Mouse (Mus musculus): Measurements from ENCODE around the gene Pvalb.

DNA sequence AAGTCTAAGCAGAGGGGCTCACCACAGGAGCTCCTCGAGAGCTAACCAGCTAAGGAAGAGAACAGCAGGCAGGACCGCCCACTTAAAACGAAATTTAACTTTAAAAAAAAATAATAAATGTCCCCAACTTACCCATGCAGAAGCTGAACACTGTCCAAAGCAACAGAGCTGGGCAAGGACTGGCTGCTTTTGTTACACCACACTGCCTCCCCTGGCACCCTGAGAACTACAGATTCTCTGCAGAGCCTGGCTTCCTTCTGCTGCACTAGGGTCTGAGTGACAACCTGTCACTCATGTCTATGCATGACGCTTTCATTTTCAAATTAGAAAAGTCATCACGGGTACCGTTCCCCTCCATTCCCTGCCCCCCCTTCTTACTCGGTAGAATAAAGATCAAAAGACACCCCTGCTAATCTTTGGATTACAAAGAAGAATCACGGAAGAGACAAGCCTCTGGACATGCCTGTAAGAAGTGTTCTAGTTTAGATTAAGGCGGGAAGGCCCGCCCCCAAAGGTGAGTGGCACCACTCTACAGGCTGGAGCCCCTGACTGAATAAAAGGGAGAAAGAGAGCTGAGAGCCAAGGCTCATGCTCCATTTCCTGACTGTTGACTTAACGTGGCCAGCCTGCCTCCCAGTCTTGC, 33.8 kb downstream of the Pvalb start:
- no peak for TF ChIP-seq CTCF (IDR thresholded peaks at IDR 0.05; ENCODE audit: borderline replicate concordance, extremely low read depth, insufficient read depth, insufficient read length)
- TF ChIP-seq POLR2A (IDR thresholded peaks at IDR 0.05; ENCODE audit: borderline replicate concordance, extremely low read depth, insufficient read depth, insufficient read length, poor library complexity, severe bottlenecking), result no peak
